Mouse (Mus musculus): ENCODE data around the gene Impdh2. TPM values are rescaled to one million over a fixed set of nuclear protein-coding genes. Genes with fewer than 3 reads are reported as not detected.
"Not testable (repeated sequence)": the region's sequence is repeated elsewhere in the genome, so short reads cannot be mapped to it uniquely, and the experiment has no call there.

Impdh2 gene
- polyA plus RNA-seq, 1 experiment from 2014 or later: 135 TPM

DNA sequence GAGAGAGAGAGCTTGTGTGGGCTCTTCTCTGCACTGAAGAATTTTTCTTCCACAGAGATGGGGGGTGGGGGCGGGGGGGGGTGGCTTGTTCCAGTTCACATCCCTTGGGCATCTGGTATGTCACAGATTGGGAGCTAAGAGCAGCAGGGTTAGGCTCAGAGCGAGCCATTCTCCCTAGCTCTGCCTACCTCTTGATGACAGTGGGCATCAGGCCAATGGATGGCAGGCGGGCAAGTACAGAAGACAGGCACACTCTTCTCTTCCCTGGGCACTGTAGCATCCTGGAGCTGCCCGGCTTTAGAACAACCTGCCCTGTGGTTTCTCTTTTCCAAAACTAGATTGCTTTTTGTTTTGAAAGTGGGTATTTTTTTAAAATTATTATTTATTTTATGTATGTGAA is 31.4 kb downstream of the Impdh2 start:
- H3K27me3 ChIP-seq: no peaks in the 10 kb centered on the region

DNA sequence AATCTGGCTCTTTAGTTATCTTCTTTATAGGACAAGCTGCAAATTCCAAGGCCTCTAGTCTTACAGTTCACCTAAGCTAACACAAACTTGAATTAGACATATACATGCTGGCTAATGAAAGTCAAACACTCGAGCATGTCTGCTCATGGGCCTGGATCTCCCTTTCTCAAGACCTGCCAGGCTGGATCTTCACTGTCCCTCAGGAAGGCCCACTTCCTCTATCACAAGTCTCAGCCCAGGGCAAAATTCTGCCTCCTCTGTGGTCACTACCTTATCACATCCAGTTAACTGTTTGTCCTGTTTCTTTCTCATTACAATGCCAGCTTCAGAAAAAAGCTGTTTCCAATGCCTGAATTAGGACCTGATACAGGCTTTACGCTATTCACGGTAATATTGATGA is 34.3 kb downstream of the Impdh2 start:
- Histone ChIP-seq H3K4me1 (peaks cover 18% of the 10 kb centered on the region), H3K36me3 (ENCODE audit: poor library complexity, severe bottlenecking) (peaks cover 9% of the 10 kb centered on the region; the same call in 1 of the 2 replicates), H3K9ac (no peak overlapping the region), H3K4me2 (no peak overlapping the region), H3K27me3 (no peaks in the 10 kb centered on the region), H3K4me3 (no peak overlapping the region), H3K27ac (no peak overlapping the region), H3K9me3 (replicated peaks) (no peaks in the 10 kb centered on the region)
- no peak for ATAC-seq
- whole genome bisulfite sequencing: 88% methylated on average over 3 of the region's 3 CpGs

More for the DNA sequence above, 31.4 kb downstream of the Impdh2 start:
- Histone ChIP-seq H3K4me2 (no peak overlapping the region), H3K9ac (no peak overlapping the region), H3K9me3 (replicated peaks) (no peaks in the 10 kb centered on the region), H3K36me3 (ENCODE audit: poor library complexity, severe bottlenecking) (peaks cover 9% of the 10 kb centered on the region; the same call in 1 of the 2 replicates), H3K4me1 (peaks cover 40% of the 10 kb centered on the region), H3K4me3 (no peak overlapping the region), H3K27ac (peak overlapping the region; percentile 40; the same call in 1 of the 2 replicates)
- WGBS: 77% methylated on average over 4 of the region's 4 CpGs
- ATAC-seq: no peak

DNA sequence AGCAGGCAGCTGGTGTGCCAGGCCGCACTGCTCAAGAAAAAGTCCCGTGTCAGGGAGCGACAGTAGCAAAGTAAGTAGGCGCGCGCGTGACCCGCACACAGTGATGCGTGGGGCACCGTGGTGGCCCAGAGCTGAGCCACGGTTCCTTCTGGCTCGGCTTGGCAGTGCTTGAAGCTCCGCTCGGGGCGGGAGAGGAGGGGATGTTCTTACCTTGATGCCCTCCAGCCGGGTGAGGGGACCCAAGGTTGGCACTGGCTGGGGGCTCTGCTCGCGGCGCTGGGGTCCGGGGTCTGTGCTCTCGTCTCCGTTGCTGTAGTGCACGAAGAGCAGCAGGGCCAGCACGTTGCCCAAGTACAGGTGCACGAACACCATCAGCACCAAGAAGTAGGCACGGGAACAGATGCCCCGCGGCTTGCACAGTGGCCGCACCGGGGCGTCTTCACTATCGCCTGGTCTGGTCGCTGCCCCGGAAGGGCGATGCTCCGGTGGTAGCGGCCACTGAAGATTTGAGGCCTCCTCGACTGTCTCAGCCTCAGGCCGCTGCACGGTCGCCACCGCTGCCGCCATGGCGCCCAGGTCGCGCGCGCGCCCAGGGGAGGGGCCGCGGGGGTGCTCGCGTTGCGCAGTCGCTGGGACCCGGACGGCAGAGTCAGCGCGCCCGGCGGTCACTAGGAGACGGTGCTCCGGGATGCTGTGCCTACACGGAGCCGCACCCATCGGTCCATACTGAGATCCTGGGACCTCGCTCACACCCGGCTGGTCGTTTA is 37.1 kb downstream of the Impdh2 start, which contains the start of gene P4htm:
P4htm (minus strand) TSS at position 670 of the 767 bp plus-strand sequence.
- 2% methylated on average over 69 of the region's 69 CpGs for WGBS
- H3K27ac ChIP-seq: peak within 1 kb of the TSS; percentile 70
- H3K4me1 ChIP-seq: peaks cover 13% of the 10 kb centered on the region
- peak within 1 kb of the TSS; percentile 83 for H3K4me3 ChIP-seq
- peak within 1 kb of the TSS; percentile 89 for H3K4me2 ChIP-seq
- ATAC-seq: peak; percentile 88
- H3K9ac ChIP-seq: peak within 1 kb of the TSS; percentile 91
- H3K9me3 ChIP-seq (replicated peaks): no peaks in the 10 kb centered on the region
- H3K36me3 ChIP-seq (ENCODE audit: poor library complexity, severe bottlenecking): peaks cover 10% of the 10 kb centered on the region; the same call in 1 of the 2 replicates
- no peaks in the 10 kb centered on the region for H3K27me3 ChIP-seq

DNA sequence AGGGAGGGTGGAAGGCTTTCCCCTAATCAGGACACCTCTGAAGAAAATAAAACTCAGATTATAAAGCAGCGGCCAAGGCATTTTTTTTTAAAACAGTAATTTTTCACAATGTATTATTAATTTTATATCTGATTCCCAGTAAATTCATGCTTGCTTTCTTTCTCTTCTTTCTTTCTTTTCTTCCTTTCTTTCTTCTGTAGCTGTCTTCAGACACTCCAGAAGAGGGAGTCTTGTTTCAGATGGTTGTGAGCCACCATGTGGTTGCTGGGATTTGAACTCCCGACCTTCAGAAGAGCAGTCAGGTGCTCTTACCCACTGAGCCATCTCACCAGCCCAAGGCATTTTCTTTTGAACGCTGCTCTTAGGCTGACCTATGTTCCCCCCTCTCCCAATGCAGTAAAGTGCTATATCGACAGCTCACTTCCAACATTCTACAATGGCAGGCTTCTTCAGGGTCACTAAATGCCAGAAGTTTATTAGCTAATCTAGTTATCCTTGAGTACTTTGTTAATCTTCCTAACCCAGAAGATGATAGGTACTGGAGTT is 39.0 kb downstream of the Impdh2 start:
- no peaks in the 10 kb centered on the region for H3K9me3 ChIP-seq (replicated peaks)
- WGBS: 79% methylated on average over 4 of the region's 4 CpGs
- H3K27me3 ChIP-seq: no peaks in the 10 kb centered on the region
- H3K4me2 ChIP-seq: no peak overlapping the region
- H3K4me3 ChIP-seq: no peak overlapping the region
- H3K4me1 ChIP-seq: peaks cover 13% of the 10 kb centered on the region
- peaks cover 19% of the 10 kb centered on the region for H3K36me3 ChIP-seq (ENCODE audit: poor library complexity, severe bottlenecking)
- no peak overlapping the region for H3K27ac ChIP-seq
- no peak overlapping the region for H3K9ac ChIP-seq
- no peak for ATAC-seq

DNA sequence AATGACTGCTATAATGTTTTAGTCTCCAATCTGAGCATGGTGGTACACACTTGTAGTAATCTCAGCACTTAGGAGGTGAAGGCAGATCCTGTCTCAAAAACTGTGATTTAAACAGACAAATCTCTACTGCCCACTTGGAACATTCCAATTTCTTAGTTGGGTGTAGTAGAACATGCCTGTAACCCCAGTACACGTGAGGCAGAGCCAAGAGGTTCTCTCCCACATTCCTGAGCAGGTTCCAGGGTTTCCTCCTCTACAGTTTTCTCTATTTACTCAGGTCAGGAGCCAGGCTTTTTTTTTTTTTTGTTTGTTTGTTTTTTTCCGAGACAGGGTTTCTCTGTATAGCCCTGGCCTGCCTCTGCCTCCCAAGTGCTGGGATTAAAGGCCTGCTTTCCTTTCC is 39.9 kb downstream of the Impdh2 start:
- ATAC-seq: no peak
- 69% methylated on average over 2 of the region's 2 CpGs for WGBS
- Histone ChIP-seq H3K27me3 (no peaks in the 10 kb centered on the region), H3K36me3 (ENCODE audit: poor library complexity, severe bottlenecking) (peaks cover 28% of the 10 kb centered on the region), H3K9me3 (replicated peaks) (no peaks in the 10 kb centered on the region), H3K4me1 (peaks cover 13% of the 10 kb centered on the region), H3K4me3 (no peak overlapping the region), H3K4me2 (no peak overlapping the region), H3K9ac (no peak overlapping the region), H3K27ac (no peak overlapping the region)

DNA sequence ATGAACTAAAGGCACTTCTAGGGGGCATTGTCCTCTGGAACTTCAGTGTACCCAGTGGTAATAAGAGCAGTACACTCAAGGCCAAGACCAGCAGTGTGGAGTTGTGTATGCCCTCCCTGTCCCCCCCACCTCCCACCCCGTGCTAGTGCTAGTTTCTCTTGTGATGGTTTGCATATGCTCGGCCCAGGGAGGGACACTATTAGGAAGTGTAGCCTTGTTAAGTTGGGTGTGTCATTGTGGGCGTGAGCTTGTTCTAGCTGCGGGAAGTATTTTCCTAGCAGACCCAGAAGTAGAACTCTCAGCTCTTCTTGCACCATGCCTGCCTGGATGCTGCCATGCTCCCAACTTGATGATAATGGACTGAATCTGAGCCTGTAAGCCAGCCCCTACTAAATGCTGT is 41.9 kb downstream of the Impdh2 start:
- Histone ChIP-seq H3K4me2 (no peak overlapping the region), H3K36me3 (ENCODE audit: poor library complexity, severe bottlenecking) (peaks cover 46% of the 10 kb centered on the region), H3K4me3 (no peak overlapping the region), H3K9ac (no peak overlapping the region), H3K27me3 (no peaks in the 10 kb centered on the region), H3K4me1 (peaks cover 3% of the 10 kb centered on the region; the same call in 1 of the 2 replicates), H3K9me3 (replicated peaks) (no peaks in the 10 kb centered on the region), H3K27ac (no peak overlapping the region)
- no peak for ATAC-seq
- WGBS: 80% methylated on average over 4 of the region's 4 CpGs

DNA sequence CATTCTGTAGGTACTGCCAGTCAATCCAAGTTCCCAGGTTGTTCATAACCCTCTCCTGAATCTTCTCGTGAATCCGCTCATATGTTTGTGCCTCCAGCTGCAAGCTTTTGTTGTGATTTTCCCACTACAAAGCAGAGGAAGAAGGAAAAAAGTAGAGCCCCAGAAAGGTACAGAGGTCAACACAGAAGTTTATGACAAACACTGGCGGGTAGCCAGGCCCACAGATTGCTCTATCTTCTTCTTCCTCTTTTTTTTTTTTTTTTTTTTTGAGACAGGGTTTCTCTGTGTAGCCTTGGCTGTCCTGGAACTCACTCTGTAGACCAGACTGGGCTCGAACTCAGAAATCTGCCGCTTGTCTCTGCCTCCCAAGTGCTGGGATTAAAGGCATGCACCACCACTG is 47.8 kb downstream of the Impdh2 start:
- H3K27ac ChIP-seq; H3K4me1 ChIP-seq; H3K27me3 ChIP-seq; H3K4me3 ChIP-seq; H3K9ac ChIP-seq; ATAC-seq; H3K9me3 ChIP-seq (replicated peaks); H3K4me2 ChIP-seq: not testable (repeated sequence)
- WGBS: 92% methylated on average over 5 of the region's 5 CpGs
- H3K36me3 ChIP-seq (ENCODE audit: poor library complexity, severe bottlenecking): peaks cover 98% of the 10 kb centered on the region

DNA sequence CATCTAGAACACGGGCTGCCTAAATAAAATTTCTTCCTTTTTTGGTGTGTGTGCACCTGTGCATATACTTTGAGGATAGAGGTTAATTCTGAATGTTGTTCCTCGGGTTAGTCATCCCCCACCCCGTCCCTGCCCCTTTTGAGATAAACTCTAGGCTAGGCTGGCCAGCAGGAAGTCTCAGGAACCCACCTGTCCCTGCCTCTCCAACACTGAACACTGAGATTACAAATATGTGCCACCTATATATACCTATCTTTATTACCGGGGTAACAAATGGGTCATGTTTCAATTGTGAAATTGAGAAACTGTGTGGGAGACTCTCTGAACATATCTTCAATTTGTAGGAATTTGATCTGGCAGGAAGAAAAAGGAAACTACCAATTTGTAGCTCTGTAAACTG is 48.8 kb downstream of the Impdh2 start:
- no peaks in the 10 kb centered on the region for H3K4me1 ChIP-seq
- H3K27me3 ChIP-seq: no peaks in the 10 kb centered on the region
- no peak overlapping the region for H3K27ac ChIP-seq
- H3K36me3 ChIP-seq (ENCODE audit: poor library complexity, severe bottlenecking): peaks cover 98% of the 10 kb centered on the region
- no peak overlapping the region for H3K4me3 ChIP-seq
- no peak overlapping the region for H3K9ac ChIP-seq
- no peaks in the 10 kb centered on the region for H3K9me3 ChIP-seq (replicated peaks)
- WGBS: 93% methylated on average over 4 of the region's 4 CpGs
- ATAC-seq: no peak
- no peak overlapping the region for H3K4me2 ChIP-seq

DNA sequence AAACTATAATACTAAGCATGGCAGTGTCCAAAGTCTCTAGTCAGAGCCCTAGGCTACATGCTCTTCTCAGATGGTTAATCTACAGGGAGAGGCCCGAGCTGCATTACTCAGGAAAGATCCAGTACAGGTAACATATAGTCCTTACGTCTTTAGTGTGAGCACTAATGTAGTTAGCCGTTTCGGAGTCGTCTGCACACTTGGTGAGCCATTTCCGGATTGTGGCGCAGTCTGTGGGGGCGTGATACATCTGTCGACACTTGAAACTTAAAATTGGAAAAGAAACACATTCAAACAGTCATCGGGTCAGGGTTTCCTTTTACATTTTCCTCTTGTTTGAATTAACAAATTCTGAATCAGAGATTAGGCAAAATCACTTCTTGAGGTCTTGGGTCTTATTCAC is 51.4 kb downstream of the Impdh2 start:
- peaks cover 97% of the 10 kb centered on the region for H3K36me3 ChIP-seq (ENCODE audit: poor library complexity, severe bottlenecking)
- H3K4me3 ChIP-seq: no peak overlapping the region
- no peaks in the 10 kb centered on the region for H3K4me1 ChIP-seq
- H3K4me2 ChIP-seq: no peak overlapping the region
- no peaks in the 10 kb centered on the region for H3K27me3 ChIP-seq
- no peak overlapping the region for H3K9ac ChIP-seq
- WGBS: 95% methylated on average over 10 of the region's 10 CpGs
- no peak for ATAC-seq
- H3K9me3 ChIP-seq (replicated peaks): no peaks in the 10 kb centered on the region
- H3K27ac ChIP-seq: no peak overlapping the region

MicroRNAs within 50 kb of the gene (microRNA counts, 519-probe panel; counts per million panel counts)
- microRNA mmu-miR-191 (3,827 counts per million, percentile 75 among the panel's probes with 10 or more counts), microRNA mmu-miR-425 (3,360 counts per million, percentile 71 among the panel's probes with 10 or more counts)

Small RNAs within 50 kb of the gene (microRNA-seq; reads per million reads assigned to microRNA genes)
- gene Gm24083: not detected
- gene Mir191: not detected
- gene Mir425: 1,393 reads per million, percentile 81 among the genes with 10 or more reads in this experiment

Other genes starting within 250 kb of the Impdh2 start
- 489 and 518 TPM in 2 replicates for gene Gpx1, start 221.4 kb upstream of the Impdh2 start, polyA plus RNA-seq (2015; fragmentation: Nextera tagmentation; extraction: Ambion mirVana)
- gene Usp4, start 212.4 kb upstream of the Impdh2 start, polyA plus RNA-seq (2015; fragmentation: Nextera tagmentation; extraction: Ambion mirVana): 132 and 142 TPM in 2 replicates
- 1.5 and 2.0 TPM in 2 replicates for gene 1700102P08Rik, start 167.5 kb upstream of the Impdh2 start, polyA plus RNA-seq (2015; fragmentation: Nextera tagmentation; extraction: Ambion mirVana)
- gene Ccdc36, start 131.8 kb upstream of the Impdh2 start, polyA plus RNA-seq (2015; fragmentation: Nextera tagmentation; extraction: Ambion mirVana): 1.1 and 1.2 TPM in 2 replicates
- gene BC048562, start 123.8 kb upstream of the Impdh2 start, polyA plus RNA-seq (2015; fragmentation: Nextera tagmentation; extraction: Ambion mirVana): not detected in 2 replicates
- gene Ccdc71, start 99.8 kb upstream of the Impdh2 start, polyA plus RNA-seq (2015; fragmentation: Nextera tagmentation; extraction: Ambion mirVana): 50.1 and 53.8 TPM in 2 replicates
- 54.1 and 63.9 TPM in 2 replicates for gene Klhdc8b, start 98.7 kb upstream of the Impdh2 start, polyA plus RNA-seq (2015; fragmentation: Nextera tagmentation; extraction: Ambion mirVana)
- gene Lamb2, start 80.5 kb upstream of the Impdh2 start, polyA plus RNA-seq (2015; fragmentation: Nextera tagmentation; extraction: Ambion mirVana): 18.7 and 22.9 TPM in 2 replicates
- 69.7 and 80.6 TPM in 2 replicates for gene Usp19, start 69.7 kb upstream of the Impdh2 start, polyA plus RNA-seq (2015; fragmentation: Nextera tagmentation; extraction: Ambion mirVana)
- gene Qars, start 52.6 kb upstream of the Impdh2 start, polyA plus RNA-seq (2015; fragmentation: Nextera tagmentation; extraction: Ambion mirVana): 80.4 and 91.2 TPM in 2 replicates
- 132 and 144 TPM in 2 replicates for gene Qrich1, start 43.5 kb upstream of the Impdh2 start, polyA plus RNA-seq (2015; fragmentation: Nextera tagmentation; extraction: Ambion mirVana)
- 64.8 and 70.4 TPM in 2 replicates for gene Ndufaf3, start 7.1 kb downstream of the Impdh2 start, polyA plus RNA-seq (2015; fragmentation: Nextera tagmentation; extraction: Ambion mirVana)
- 230 and 246 TPM in 2 replicates for gene Dalrd3, start 9.6 kb downstream of the Impdh2 start, polyA plus RNA-seq (2015; fragmentation: Nextera tagmentation; extraction: Ambion mirVana)
- gene Wdr6, start 18.5 kb downstream of the Impdh2 start, polyA plus RNA-seq (2015; fragmentation: Nextera tagmentation; extraction: Ambion mirVana): 203 and 256 TPM in 2 replicates
- 16.6 and 18.7 TPM in 2 replicates for gene P4htm, start 37.4 kb downstream of the Impdh2 start, polyA plus RNA-seq (2015; fragmentation: Nextera tagmentation; extraction: Ambion mirVana)
- gene Arih2, start 89.1 kb downstream of the Impdh2 start, polyA plus RNA-seq (2015; fragmentation: Nextera tagmentation; extraction: Ambion mirVana): 55.9 and 58.2 TPM in 2 replicates
- gene Slc25a20, start 101.8 kb downstream of the Impdh2 start, polyA plus RNA-seq (2015; fragmentation: Nextera tagmentation; extraction: Ambion mirVana): 39.0 and 41.3 TPM in 2 replicates
- 32.8 and 34.2 TPM in 2 replicates for gene Prkar2a, start 129.0 kb downstream of the Impdh2 start, polyA plus RNA-seq (2015; fragmentation: Nextera tagmentation; extraction: Ambion mirVana)
- gene Ip6k2, start 223.5 kb downstream of the Impdh2 start, polyA plus RNA-seq (2015; fragmentation: Nextera tagmentation; extraction: Ambion mirVana): 153 and 172 TPM in 2 replicates
- gene Nckipsd, start 248.1 kb downstream of the Impdh2 start, polyA plus RNA-seq (2015; fragmentation: Nextera tagmentation; extraction: Ambion mirVana): 15.2 and 17.6 TPM in 2 replicates